Mouse (Mus musculus) limb, embryonic 14.5 days (tissue): ENCODE results near the gene Fasn. TPM values are rescaled to one million over a fixed set of nuclear protein-coding genes. Genes with fewer than 3 reads are reported as not detected.
"Not testable (repeated sequence)": the region's sequence is repeated elsewhere in the genome, so short reads cannot be mapped to it uniquely, and the experiment has no call there.

Experiments used
- ATAC-seq: fragments of 200-750 bp; cut with Nextera tagmentation; 2 replicates; pipeline ENCODE4 v1.8.0; 2017; ENCODE audit warnings: low read depth, moderate number of reproducible peaks, moderate TSS enrichment; ENCODE audit not compliant: low FRiP score
- DNase-seq: peaks from one replicate; pipeline ENCODE4 v3.0.0-alpha.2; 2015; ENCODE audit warnings: low spot score
- H3K27ac ChIP-seq: fragments of 300-500 bp; sonication (generic); replicated peaks from 2 replicates; pipeline ENCODE4 v1.5.1; 2014; ENCODE audit warnings: low read depth, mild to moderate bottlenecking, low read length, moderate library complexity, mixed read lengths
- H3K27me3 ChIP-seq: fragments of 300-500 bp; sonication (generic); 2 replicates; pipeline ENCODE4 v1.6.1; 2014; ENCODE audit warnings: low read length, mixed read lengths; ENCODE audit not compliant: control insufficient read depth, insufficient read depth
- H3K36me3 ChIP-seq: fragments of 300-500 bp; sonication (generic); 2 replicates; pipeline ENCODE4 v1.6.1; 2014; ENCODE audit warnings: mild to moderate bottlenecking, low read length, moderate library complexity, mixed read lengths; ENCODE audit not compliant: control insufficient read depth, insufficient read depth
- H3K4me1 ChIP-seq: fragments of 300-500 bp; sonication (generic); 2 replicates; pipeline ENCODE4 v1.6.1; 2014; ENCODE audit warnings: antibody characterized with exemption, low read length, mixed read lengths; ENCODE audit not compliant: control insufficient read depth, insufficient read depth
- H3K4me2 ChIP-seq: fragments of 300-500 bp; sonication (generic); replicated peaks from 2 replicates; pipeline ENCODE4 v1.6.1; 2014; ENCODE audit warnings: low read depth, mild to moderate bottlenecking, low read length, moderate library complexity; ENCODE audit not compliant: severe bottlenecking
- H3K4me3 ChIP-seq: fragments of 300-500 bp; sonication (generic); replicated peaks from 2 replicates; pipeline ENCODE4 v1.5.1; 2014; ENCODE audit warnings: low read length
- H3K9ac ChIP-seq: fragments of 300-500 bp; sonication (generic); 2 replicates; pipeline ENCODE4 v1.6.1; 2014; ENCODE audit warnings: mild to moderate bottlenecking, low read depth, low read length, moderate library complexity; ENCODE audit not compliant: severe bottlenecking
- H3K9me3 ChIP-seq: fragments of 300-500 bp; sonication (generic); 2 replicates; pipeline ENCODE4 v1.6.1; 2016; ENCODE audit warnings: low read length; ENCODE audit not compliant: control insufficient read depth
- POLR2A ChIP-seq: fragments of 200-500 bp; IDR thresholded peaks from 2 replicates; pipeline ENCODE4 v1.8.0; 2012; ENCODE audit warnings: inconsistent platforms, mild to moderate bottlenecking, moderate library complexity, borderline replicate concordance; ENCODE audit not compliant: insufficient read depth, insufficient read length; ENCODE audit errors: extremely low read depth
- WGBS: fragments of 180-500 bp; shearing (Covaris S2); extraction: QIAGEN DNeasy Blood & Tissue Kit; methylation state at CpG from one replicate; pipeline ENCODE4 v1.1.7; 2014; 5-methylcytosine and 5-hydroxymethylcytosine counted together
- polyA plus RNA-seq, 2 experiments: library from polyadenylated mRNA; depleted of rRNA in 1 of 2; stranded (reverse) in 1 of 2; unstranded in 1 of 2; fragments of >200 nt; fragmentation: Nextera tagmentation in 1 of 2; extraction: Ambion mirVana in 1 of 2; gene quantifications; 2 replicates each; pipeline versions ENCODE4 v1.2.1 to v1.2.3; 2012 to 2014

Gene Fasn
- polyA plus RNA-seq, 2 experiments, result 86.7 to 187 TPM

DNA sequence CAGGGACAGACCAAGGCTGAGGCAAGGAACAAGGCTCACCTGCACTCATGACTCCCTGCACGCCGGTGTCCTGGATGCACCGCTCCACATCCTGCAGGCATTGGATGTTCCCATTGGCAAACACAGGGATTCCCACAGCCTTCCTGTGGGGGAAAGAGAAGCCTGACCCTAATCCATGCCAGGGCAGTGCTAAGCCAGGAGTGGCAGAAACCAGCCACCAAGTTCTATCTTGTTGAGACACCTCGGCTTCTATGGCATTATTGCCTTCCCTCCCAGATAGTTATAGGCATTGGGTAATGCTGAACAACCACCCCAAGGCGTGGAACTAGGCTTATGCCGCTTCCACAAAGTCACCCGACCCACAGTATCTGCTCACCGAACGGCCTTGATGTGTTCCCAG is 31.7 kb downstream of the Fasn start:
- H3K27ac ChIP-seq, result no peak overlapping the region
- no peak for DNase-seq
- no peak for ATAC-seq
- H3K4me3 ChIP-seq, result no peak overlapping the region
- H3K9me3 ChIP-seq, result no peaks in the 10 kb centered on the region
- 93% methylated on average over 9 of the region's 9 CpGs for WGBS
- H3K4me2 ChIP-seq, result no peak overlapping the region
- H3K27me3 ChIP-seq, result no peaks in the 10 kb centered on the region
- TF ChIP-seq POLR2A, result no peak
- peaks cover 9% of the 10 kb centered on the region for H3K4me1 ChIP-seq
- H3K36me3 ChIP-seq, result peaks cover 64% of the 10 kb centered on the region
- no peak overlapping the region for H3K9ac ChIP-seq

GRCm38 (mm10) chr11:120789810-120790209 is 34.5 kb downstream of the Fasn start:
- no peak for ATAC-seq
- WGBS, result 83% methylated on average over 3 of the region's 3 CpGs
- peaks cover 84% of the 10 kb centered on the region for H3K36me3 ChIP-seq

GRCm38 (mm10) chr11:120789355-120789754 is 35.0 kb downstream of the Fasn start:
- Histone ChIP-seq H3K9me3 (no peaks in the 10 kb centered on the region), H3K27ac (no peak overlapping the region), H3K4me1 (peaks cover 7% of the 10 kb centered on the region; the same call in 1 of the 2 replicates), H3K9ac (no peak overlapping the region), H3K4me2 (no peak overlapping the region), H3K4me3 (no peak overlapping the region), H3K36me3 (peaks cover 80% of the 10 kb centered on the region), H3K27me3 (no peaks in the 10 kb centered on the region)
- DNase-seq (no peak), ATAC-seq (no peak)
- 84% methylated on average over 4 of the region's 4 CpGs for WGBS
- TF ChIP-seq POLR2A, result no peak

More at GRCm38 (mm10) chr11:120789810-120790209, 34.5 kb downstream of the Fasn start:
- Histone ChIP-seq H3K9me3 (no peaks in the 10 kb centered on the region), H3K27me3 (no peaks in the 10 kb centered on the region), H3K9ac (no peak overlapping the region), H3K4me3 (no peak overlapping the region), H3K27ac (no peak overlapping the region), H3K4me2 (no peak overlapping the region), H3K4me1 (peaks cover 6% of the 10 kb centered on the region; the same call in 1 of the 2 replicates)
- no peak for TF ChIP-seq POLR2A
- DNase-seq, result no peak

- H3K27ac ChIP-seq, H3K9me3 ChIP-seq, H3K4me3 ChIP-seq, H3K4me2 ChIP-seq, H3K4me1 ChIP-seq, ATAC-seq, H3K9ac ChIP-seq, DNase-seq, H3K27me3 ChIP-seq: not testable (repeated sequence)
- WGBS, result 88% methylated on average over 9 of the region's 10 CpGs
- peaks cover 73% of the 10 kb centered on the region for H3K36me3 ChIP-seq
These were observed 35.9 kb downstream of the Fasn start for GRCm38 (mm10) chr11:120788460-120788859.

DNA sequence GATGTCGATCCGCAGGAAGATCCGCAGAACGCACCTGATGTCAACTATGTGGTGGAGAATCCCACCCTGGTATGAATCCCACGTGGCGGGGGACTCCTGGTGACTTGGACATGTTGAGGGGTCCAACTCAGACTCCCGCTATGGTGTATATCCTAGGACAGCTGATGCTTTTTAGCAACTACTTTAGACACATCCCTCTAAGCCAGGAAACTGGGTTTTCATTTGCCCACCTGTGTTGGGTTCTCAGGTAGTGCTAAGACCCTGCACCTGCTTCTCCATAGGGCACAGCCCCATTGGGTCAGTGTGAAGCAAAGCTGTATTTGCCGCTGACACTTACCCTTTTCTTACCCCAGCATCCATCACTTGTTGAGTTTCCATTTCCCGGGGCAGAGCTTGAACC is 39.2 kb downstream of the Fasn start:
- WGBS, result 38% methylated on average over 9 of the region's 9 CpGs
- no peak overlapping the region for H3K27ac ChIP-seq
- peak overlapping the region; percentile 93 for H3K4me2 ChIP-seq
- ATAC-seq (no peak), DNase-seq (no peak)
- no peaks in the 10 kb centered on the region for H3K27me3 ChIP-seq
- H3K4me3 ChIP-seq, result peak overlapping the region; percentile 89
- H3K36me3 ChIP-seq, result peaks cover 56% of the 10 kb centered on the region
- peaks cover 14% of the 10 kb centered on the region for H3K4me1 ChIP-seq
- H3K9me3 ChIP-seq, result no peaks in the 10 kb centered on the region
- no peak for TF ChIP-seq POLR2A
- peak overlapping the region; percentile 90 for H3K9ac ChIP-seq
